Mouse (Mus musculus) kidney, adult 18-20 months (tissue): ENCODE measurements around the gene Acyp1.
"Not testable (repeated sequence)": the region's sequence is repeated elsewhere in the genome, so short reads cannot be mapped to it uniquely, and the experiment has no call there.

Experiments
- DNase-seq: peaks from one replicate; pipeline ENCODE4 v3.0.0; 2021

Gene Acyp1

DNA sequence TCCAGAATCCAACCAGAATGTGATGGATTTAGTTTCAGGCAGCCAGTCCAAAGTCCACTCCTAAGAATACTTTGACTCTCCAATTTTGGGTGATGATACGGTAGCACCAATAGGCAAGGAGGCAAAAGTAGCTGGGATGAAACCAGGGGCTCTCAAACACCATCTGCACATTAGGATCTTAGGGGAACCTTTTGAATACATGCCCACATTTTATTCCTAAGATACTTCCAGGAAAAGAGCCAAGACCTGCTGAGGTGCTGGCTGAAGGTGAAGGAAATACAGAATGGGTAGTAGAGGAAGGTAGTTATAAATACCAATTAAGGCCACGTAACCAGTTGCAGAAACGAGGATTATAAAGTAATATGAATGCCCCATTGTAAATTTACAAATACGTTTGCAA lies 6.5 kb downstream of the Acyp1 start:
- DNase-seq, result not testable (repeated sequence)

GRCm38 (mm10) chr12:85280845-85281651 lies 7.2 kb downstream of the Acyp1 start:
- DNase-seq, result no peak

GRCm38 (mm10) chr12:85280105-85280844 lies 8.0 kb downstream of the Acyp1 start:
- peak; percentile 99 for DNase-seq

GRCm38 (mm10) chr12:85279396-85280080 lies 8.7 kb downstream of the Acyp1 start:
- peak; percentile 29 for DNase-seq

- DNase-seq, result no peak
These were observed 9.3 kb downstream of the Acyp1 start for GRCm38 (mm10) chr12:85278919-85279318.

- DNase-seq, result no peak
These were observed 12.0 kb downstream of the Acyp1 start for GRCm38 (mm10) chr12:85276273-85276672.

DNA sequence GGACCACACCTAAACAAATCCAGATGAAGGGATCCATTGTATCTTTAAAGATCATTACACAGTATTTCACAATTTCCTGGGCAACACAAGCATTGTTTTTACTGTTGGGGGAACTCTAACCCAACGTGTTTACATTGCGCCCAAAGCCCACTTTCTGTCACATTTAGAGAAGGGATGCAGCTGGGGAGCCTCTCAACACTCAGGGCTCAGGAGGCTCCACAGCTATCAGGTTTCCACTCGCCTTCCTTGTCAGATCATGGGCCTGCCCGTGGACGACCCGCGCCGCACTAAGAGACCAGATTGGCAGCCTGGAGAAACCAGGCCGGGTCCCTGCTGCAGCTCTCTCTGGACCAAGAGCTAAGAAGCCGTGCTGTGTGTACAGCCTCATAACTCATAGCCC lies 14.7 kb downstream of the Acyp1 start:
- no peak for DNase-seq

DNA sequence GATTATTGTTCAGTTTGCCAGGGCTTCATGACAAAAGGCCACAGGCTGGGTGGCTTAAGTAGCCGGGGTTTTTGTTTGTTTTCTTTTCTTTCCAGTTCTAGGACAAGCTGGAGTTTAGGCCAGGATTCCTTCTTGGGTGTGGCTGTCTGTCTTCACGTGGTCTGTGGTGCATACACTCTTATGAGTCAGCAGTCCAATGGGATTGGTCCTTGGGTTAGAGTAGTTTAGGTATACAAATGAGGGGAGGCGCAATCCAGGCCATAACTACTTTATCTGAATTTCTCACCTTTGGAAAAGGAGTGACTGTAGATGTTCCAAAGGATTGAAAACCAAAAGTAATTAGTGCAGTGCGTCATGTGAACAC lies 16.4 kb downstream of the Acyp1 start:
- no peak for DNase-seq

DNA sequence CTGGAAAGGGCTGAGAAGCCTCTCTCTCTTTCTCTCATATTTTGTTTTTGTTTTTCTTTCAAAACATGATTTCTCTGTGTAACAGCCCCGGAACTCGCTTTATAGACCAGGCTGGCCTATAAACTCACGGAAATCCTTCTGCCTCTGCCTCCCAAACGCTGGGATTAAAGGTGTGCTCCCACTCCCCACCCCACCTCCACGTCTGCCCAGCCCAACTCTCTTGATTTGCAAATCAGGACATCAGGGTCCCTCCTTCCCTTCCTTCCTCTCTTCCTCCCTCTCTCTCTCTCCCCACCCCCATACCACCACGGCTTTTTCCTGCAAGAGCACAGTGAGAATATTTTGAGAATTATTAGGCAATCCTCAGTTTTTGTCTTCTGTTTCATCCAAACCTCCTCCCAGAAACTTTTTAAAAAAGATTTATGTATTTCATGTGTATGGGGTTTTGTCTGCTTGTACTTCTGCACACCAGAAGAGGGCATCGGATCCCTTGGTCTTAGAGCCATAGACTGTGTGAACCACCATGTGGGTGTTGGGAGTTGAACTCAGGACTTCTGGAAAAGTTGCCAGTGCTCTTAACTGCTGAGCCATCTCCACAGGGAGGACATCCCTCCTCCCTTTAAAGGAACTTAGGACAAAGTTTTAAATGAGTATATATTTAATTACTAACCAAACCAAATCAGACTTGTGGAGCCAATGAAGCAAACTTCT lies 17.0 kb downstream of the Acyp1 start:
- no peak for DNase-seq

DNA sequence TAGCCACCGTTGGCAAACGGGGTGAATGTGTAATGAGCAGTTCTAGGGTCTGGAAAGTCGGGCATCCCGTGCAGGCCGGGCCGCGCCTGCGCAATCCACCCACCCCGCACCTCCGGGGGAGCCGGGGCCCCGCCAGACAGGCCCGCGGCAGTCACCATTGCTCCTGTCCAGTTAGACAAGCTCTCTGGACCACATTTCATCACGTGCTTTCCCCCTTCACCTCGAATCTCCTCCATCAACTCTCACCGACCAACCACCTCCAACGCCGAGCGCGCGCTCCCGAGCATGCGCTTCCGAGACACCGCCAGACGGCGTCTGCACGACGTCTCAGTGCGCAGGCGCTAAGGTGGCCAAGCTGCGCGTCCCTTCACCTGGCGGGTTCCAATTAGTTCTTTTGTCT lies 17.9 kb downstream of the Acyp1 start, which contains the start of gene Mlh3:
Gene Mlh3, minus strand, starts transcription at position 281 of the 400 bp plus-strand sequence.
- peak; percentile 88 for DNase-seq

GRCm38 (mm10) chr12:85269821-85270220 lies 18.4 kb downstream of the Acyp1 start:
- DNase-seq, result no peak

- no peak for DNase-seq
These were observed 22.0 kb downstream of the Acyp1 start for GRCm38 (mm10) chr12:85266248-85266647.

DNA sequence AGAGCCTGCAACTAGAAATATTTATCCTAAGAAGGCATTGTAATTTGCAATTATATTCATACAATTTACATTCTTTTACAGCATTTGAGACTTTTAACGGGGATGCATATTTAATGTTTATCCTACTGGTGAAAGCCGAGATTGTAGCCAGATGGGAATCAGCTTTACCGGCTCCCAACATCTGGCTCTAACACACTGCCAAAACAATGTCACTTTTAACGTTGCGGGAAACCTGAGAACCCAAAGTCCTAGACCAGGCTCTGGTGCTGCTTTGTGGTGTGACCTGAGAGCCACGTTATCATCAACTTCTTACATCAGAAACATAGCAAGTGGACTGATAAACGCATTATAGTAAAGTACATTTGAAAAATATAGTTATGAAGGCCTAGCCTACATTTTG lies 23.3 kb downstream of the Acyp1 start:
- DNase-seq, result no peak

DNA sequence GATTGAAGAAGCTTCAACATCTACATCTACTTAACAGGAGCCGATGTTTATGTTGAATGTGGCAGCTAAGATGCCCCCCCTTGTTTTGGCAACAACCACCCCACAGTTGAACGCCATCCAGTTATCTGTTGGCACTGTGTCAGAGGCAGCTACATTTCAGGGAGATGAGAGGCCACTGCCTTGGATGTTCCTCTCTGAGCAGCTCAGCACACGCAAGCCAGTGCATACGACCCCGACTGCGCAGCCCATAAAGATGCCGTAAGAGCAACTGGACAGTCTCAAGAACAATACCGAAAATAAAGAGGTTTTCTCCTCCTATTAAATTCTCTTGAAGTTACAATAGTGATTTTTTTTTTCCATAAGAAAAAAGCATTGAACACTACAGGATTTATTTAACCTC lies 23.7 kb downstream of the Acyp1 start:
- no peak for DNase-seq

DNA sequence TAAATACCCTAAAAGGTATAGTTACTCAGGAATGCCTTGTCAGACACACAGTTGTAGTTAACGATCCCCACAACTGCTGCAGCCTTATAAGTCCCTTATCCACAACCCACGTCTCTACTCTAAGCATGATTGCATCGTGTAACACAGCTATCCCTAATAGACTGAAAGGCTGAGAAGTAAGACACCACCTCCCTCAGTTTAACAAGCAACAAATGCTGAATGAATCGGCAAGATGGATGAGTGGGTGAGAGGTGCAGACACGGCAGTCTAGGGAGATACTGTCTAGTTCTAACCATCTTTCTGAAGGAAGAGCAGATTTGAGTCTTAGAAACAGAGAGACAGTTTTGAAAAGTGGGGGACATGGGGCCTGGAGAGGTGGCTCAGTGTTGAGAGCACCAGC lies 25.0 kb downstream of the Acyp1 start:
- DNase-seq, result no peak

DNA sequence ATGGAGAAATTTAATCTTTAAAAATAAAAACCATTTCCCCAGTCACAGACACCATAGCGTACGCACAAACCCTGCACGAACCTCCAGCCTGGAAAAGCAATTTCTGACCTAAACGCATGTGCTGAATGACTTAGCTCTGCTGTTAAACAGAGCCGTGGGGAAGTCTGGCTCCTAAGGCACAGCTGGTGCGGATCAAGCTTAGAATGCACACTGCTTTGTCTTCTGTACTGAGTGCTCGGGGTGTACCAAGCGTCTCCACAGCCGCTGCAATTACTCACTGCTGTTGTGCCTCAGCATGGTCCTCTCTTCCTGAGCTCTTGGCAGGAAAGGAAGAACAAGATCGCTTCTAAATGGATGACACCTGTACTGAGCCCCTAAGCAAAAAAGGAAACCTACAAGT lies 25.7 kb downstream of the Acyp1 start:
- no peak for DNase-seq

DNA sequence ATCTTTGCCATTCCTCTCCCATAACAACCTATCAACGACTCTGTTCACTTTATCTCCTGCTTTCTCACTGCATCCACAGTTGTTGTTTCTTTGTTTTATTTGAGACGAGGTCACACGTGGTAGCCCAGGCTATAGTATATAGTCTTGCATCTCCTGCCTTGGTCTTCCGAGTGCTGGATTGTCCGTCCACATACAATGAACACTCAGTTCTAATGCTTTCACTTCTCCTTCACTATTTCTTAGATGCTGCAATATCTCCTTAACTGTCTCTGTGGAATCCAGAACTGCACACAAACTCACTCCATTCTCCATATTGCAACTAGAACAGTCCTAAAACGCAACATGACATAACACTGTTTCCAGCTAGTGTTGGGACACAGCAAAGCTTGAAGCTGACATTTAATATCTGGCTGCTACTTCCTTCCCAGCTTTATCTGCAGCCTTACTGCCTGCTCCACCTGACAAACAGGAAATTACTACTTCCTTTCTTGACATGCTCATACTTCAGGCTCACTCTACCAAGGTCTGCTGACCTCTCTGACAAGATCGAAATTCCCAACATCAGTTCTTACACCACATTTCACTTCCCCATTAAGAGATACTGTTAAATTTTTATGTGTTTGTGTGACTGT lies 31.1 kb downstream of the Acyp1 start:
- no peak for DNase-seq

- no peak for DNase-seq
These were observed 32.0 kb downstream of the Acyp1 start for GRCm38 (mm10) chr12:85256074-85256751.

GRCm38 (mm10) chr12:85252083-85252482 lies 36.2 kb downstream of the Acyp1 start:
- DNase-seq, result no peak

- DNase-seq, result no peak
These were observed 50.7 kb downstream of the Acyp1 start for GRCm38 (mm10) chr12:85237553-85237952.

DNA sequence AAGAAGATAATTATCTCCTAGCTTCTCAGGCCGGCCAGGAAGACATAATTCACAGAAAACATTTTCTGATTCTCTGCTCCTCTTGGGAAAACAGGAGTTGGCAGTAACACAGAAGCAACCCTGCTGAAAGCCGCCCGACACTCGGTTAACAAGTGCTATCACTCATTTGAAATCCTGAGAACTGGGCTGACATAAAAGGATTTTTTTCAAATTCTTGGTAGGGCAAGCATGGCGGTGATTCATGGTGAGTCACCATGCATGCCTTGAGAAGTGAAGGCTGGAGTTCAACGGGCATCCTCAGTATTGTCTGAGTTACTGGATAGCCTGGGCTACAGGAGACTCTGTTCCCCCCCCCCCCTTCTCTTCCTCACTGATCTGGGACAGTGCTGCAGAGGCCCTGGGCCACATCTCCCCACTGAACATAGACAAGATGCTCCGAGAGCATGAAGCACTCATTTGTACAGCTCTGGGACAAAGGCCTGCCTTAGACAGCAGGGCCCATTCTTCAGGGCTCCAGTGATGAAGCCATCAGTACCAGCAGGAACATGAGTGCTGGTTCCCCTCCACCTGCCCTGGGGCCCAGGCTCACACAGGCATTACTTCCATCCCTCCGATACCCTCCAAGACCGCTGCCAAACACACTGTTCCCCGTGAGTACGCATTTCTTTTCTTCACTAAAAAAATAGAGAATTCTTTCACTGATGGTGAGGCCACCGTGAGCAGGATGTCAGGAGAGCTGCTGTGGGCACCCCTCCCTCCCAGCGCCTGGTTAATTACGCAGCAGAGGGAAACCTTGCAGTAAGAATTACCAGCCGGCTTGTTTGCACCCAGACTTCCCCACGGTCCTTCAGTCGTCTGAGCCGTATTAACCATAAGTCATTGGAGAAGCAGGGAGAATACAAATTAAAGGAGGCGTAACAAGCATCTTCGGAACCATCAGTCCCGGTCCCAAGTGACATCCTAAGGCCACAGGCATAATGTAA lies 54.6 kb downstream of the Acyp1 start:
- no peak for DNase-seq
